Mouse (Mus musculus): ENCODE results near the gene Smim27. TPM values are rescaled to one million over a fixed set of nuclear protein-coding genes. Genes with fewer than 3 reads are reported as not detected.

The Smim27 gene
- total RNA-seq, 1 experiment, result 3.9 TPM

DNA sequence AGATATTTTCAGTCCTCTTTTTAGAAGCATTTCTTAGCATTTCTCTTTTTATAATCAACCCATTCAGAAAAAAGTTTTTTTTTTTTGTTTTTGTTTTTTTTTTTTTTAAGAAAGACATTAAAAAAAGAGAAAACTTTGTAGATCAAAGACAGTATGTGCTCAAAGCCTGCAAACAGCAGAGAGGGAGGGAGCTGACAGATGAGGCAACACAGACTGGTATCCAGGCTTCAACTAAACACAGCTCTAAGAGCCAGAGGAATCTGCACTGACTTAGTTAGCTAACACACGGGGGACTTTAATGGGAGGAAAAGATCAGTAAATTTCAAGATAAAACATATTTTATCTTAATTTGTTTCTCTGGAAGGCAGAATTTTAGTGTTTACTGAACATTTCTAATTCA, 5.1 kb upstream of the Smim27 start:
- no peaks in the 10 kb centered on the region for H3K9me3 ChIP-seq (ENCODE audit: control insufficient read depth, insufficient read depth, low read depth, low read length)
- in situ Hi-C loops (cut with MboI; ENCODE audit: low sequenced_read_pairs in 2 of 2, unreplicated experiment in 2 of 2), result no loop called here
- TF ChIP-seq ZNF384 (IDR thresholded peaks at IDR 0.05; ENCODE audit: low read depth, low read length) (no peak), CHD2 (IDR thresholded peaks at IDR 0.05; ENCODE audit: low read depth, low read length) (no peak), ZC3H11A (IDR thresholded peaks at IDR 0.05; ENCODE audit: borderline replicate concordance, low read depth, low read length) (no peak)
- H3K4me3 ChIP-seq (ENCODE audit: insufficient read depth in 1 of 2, low read depth in 1 of 2, low read length in 2 of 2, poor library complexity in 1 of 2, severe bottlenecking in 1 of 2), result no peak overlapping the region
- H3K27ac ChIP-seq (ENCODE audit: insufficient read depth, low read depth, low read length, poor library complexity, severe bottlenecking), result no peak overlapping the region
- no peak overlapping the region for H3K9ac ChIP-seq (ENCODE audit: insufficient read depth, low read depth, low read length, poor library complexity, severe bottlenecking)
- H3K4me1 ChIP-seq (ENCODE audit: control insufficient read depth in 2 of 2, insufficient read depth in 2 of 2, low read length in 2 of 2, poor library complexity in 1 of 2), result peaks cover 0 to 3% of the 10 kb centered on the region in 2 experiments; a peak in 2 of 4 replicates
- no peak for DNase-seq (ENCODE audit: low read depth, low spot score)
- peaks cover 48% of the 10 kb centered on the region for H3K36me3 ChIP-seq (ENCODE audit: control insufficient read depth, insufficient read depth, low read length, poor library complexity, severe bottlenecking)

DNA sequence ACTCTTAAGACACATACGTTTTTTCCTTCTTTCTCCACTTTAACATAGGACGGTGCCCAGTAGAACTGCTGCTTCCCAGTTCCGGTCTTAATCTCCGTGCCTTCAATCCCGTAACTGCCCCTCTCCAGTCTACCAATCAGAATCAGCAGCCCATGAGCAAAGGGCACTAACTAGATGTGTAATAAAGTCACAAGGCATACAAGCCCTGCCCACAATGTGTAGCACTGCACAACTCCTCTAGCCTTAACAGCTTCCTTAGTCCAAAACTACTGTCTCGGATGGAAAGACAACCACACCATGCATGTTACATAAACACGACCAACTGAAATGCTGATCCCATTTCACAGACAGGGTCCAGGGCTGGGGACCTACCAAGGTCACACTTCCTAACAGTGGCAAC, 1.7 kb upstream of the Smim27 start:
- in situ Hi-C loops (cut with MboI; ENCODE audit: low sequenced_read_pairs in 2 of 2, unreplicated experiment in 2 of 2), result no loop called here
- Histone ChIP-seq H3K27ac (ENCODE audit: insufficient read depth, low read depth, low read length, poor library complexity, severe bottlenecking) (no peak overlapping the region), H3K36me3 (ENCODE audit: control insufficient read depth, insufficient read depth, low read length, poor library complexity, severe bottlenecking) (peaks cover 23% of the 10 kb centered on the region)

DNA sequence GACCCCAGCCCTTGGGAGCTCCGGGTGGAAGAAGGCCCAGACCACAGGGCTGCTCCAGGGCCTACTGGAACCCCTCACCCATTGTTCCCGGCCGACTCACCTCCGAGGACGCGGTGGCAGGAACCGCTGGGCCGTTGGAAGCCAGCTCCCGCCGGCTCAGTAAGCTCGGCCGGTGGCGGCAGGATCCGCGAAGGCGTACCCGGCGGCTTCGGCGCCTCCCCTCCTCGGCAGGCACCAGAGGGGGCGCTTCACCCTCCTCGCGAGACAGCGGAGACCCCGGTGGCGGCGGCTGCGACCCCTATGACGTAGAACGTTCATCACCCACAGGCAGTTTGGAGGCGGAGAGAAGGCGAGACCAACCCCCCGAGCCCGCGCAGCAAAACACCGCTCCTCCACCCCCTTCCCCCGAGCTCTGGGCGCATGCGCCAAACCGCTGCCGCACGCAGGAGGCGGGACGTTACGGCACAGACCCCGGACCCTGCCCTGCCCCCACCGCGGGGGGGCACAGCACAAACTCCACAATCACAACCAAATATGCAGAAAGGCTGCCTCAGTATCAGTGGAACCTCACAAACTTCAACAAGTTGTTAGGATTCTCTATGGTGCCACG, 1.1 kb upstream of the Smim27 start:
- in situ Hi-C loops (cut with MboI; ENCODE audit: low sequenced_read_pairs in 2 of 2, unreplicated experiment in 2 of 2), result no loop called here
- Histone ChIP-seq H3K27ac (ENCODE audit: insufficient read depth, low read depth, low read length, poor library complexity, severe bottlenecking) (peak overlapping the region; percentile 67), H3K36me3 (ENCODE audit: control insufficient read depth, insufficient read depth, low read length, poor library complexity, severe bottlenecking) (peaks cover 23% of the 10 kb centered on the region), H3K4me1 (ENCODE audit: control insufficient read depth in 2 of 2, insufficient read depth in 2 of 2, low read length in 2 of 2, poor library complexity in 1 of 2) (peaks cover 0 to 3% of the 10 kb centered on the region in 2 experiments; a peak in 2 of 4 replicates), H3K9me3 (ENCODE audit: control insufficient read depth, insufficient read depth, low read depth, low read length) (no peaks in the 10 kb centered on the region), H3K9ac (ENCODE audit: insufficient read depth, low read depth, low read length, poor library complexity, severe bottlenecking) (peak overlapping the region; percentile 92), H3K4me3 (ENCODE audit: insufficient read depth in 1 of 2, low read depth in 1 of 2, low read length in 2 of 2, poor library complexity in 1 of 2, severe bottlenecking in 1 of 2) (peak overlapping the region; percentile 74 to 86)
- TF ChIP-seq ZC3H11A (IDR thresholded peaks at IDR 0.05; ENCODE audit: borderline replicate concordance, low read depth, low read length), result no peak
- TF ChIP-seq CHD2 (IDR thresholded peaks at IDR 0.05; ENCODE audit: low read depth, low read length), result peak; percentile 93
- TF ChIP-seq ZNF384 (IDR thresholded peaks at IDR 0.05; ENCODE audit: low read depth, low read length), result no peak
- peak; percentile 13; the same call in 1 of the 2 replicates for TF ChIP-seq HCFC1 (IDR thresholded peaks at IDR 0.05; ENCODE audit: borderline replicate concordance, insufficient read depth, low read length)
- peak; percentile 84 for DNase-seq (ENCODE audit: low read depth, low spot score)

More for the DNA sequence above, 1.7 kb upstream of the Smim27 start:
- Histone ChIP-seq H3K9ac (ENCODE audit: insufficient read depth, low read depth, low read length, poor library complexity, severe bottlenecking) (peak overlapping the region; percentile 87), H3K4me1 (ENCODE audit: control insufficient read depth in 2 of 2, insufficient read depth in 2 of 2, low read length in 2 of 2, poor library complexity in 1 of 2) (peaks cover 0 to 3% of the 10 kb centered on the region in 2 experiments; a peak in 2 of 4 replicates), H3K4me3 (ENCODE audit: insufficient read depth in 1 of 2, low read depth in 1 of 2, low read length in 2 of 2, poor library complexity in 1 of 2, severe bottlenecking in 1 of 2) (peak overlapping the region; percentile 74 to 86), H3K9me3 (ENCODE audit: control insufficient read depth, insufficient read depth, low read depth, low read length) (no peaks in the 10 kb centered on the region)
- no peak for DNase-seq (ENCODE audit: low read depth, low spot score)
- TF ChIP-seq HCFC1 (IDR thresholded peaks at IDR 0.05; ENCODE audit: borderline replicate concordance, insufficient read depth, low read length), result no peak
- TF ChIP-seq MAFK (IDR thresholded peaks at IDR 0.05; ENCODE audit: insufficient read depth, low read depth, low read length), result no peak
- no peak for TF ChIP-seq CHD2 (IDR thresholded peaks at IDR 0.05; ENCODE audit: low read depth, low read length)
- no peak for TF ChIP-seq ZC3H11A (IDR thresholded peaks at IDR 0.05; ENCODE audit: borderline replicate concordance, low read depth, low read length)
- no peak for TF ChIP-seq ZNF384 (IDR thresholded peaks at IDR 0.05; ENCODE audit: low read depth, low read length)

DNA sequence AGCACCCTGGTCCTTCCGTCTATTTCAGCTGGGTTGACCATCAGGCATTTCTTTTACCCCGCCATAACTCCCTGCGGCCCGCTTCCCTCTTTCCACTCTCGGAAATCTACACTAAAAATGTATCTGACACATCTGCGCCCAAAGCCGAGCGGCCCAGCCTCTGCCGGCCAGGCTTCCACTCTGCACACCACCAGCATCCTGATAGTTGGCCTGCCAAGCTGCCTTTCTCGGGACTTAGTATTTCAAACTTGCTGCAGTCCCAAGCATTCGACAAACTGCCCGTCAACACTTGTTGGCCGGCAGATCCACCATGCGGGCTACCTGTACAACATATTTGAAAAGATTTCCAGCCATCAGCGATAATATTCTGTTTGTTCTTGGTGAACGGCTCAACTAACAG, 544 bp upstream of the Smim27 start:
- Histone ChIP-seq H3K9ac (ENCODE audit: insufficient read depth, low read depth, low read length, poor library complexity, severe bottlenecking) (peak overlapping the region; percentile 92), H3K36me3 (ENCODE audit: control insufficient read depth, insufficient read depth, low read length, poor library complexity, severe bottlenecking) (peaks cover 21% of the 10 kb centered on the region), H3K27ac (ENCODE audit: insufficient read depth, low read depth, low read length, poor library complexity, severe bottlenecking) (peak overlapping the region; percentile 67), H3K4me1 (ENCODE audit: control insufficient read depth in 2 of 2, insufficient read depth in 2 of 2, low read length in 2 of 2, poor library complexity in 1 of 2) (peaks cover 0 to 3% of the 10 kb centered on the region in 2 experiments; a peak in 2 of 4 replicates), H3K4me3 (ENCODE audit: insufficient read depth in 1 of 2, low read depth in 1 of 2, low read length in 2 of 2, poor library complexity in 1 of 2, severe bottlenecking in 1 of 2) (peak overlapping the region; percentile 74 to 86), H3K9me3 (ENCODE audit: control insufficient read depth, insufficient read depth, low read depth, low read length) (no peaks in the 10 kb centered on the region)
- TF ChIP-seq MAFK (IDR thresholded peaks at IDR 0.05; ENCODE audit: insufficient read depth, low read depth, low read length) (no peak), HCFC1 (IDR thresholded peaks at IDR 0.05; ENCODE audit: borderline replicate concordance, insufficient read depth, low read length) (peak; percentile 10; the same call in 1 of the 2 replicates), ZNF384 (IDR thresholded peaks at IDR 0.05; ENCODE audit: low read depth, low read length) (no peak)
- in situ Hi-C loops (cut with MboI; ENCODE audit: low sequenced_read_pairs in 2 of 2, unreplicated experiment in 2 of 2), result no loop called here
- DNase-seq (ENCODE audit: low read depth, low spot score), result no peak
